Comparison of ENCODE assay signal across 9 mouse cellular contexts in the genomic region with DNA sequence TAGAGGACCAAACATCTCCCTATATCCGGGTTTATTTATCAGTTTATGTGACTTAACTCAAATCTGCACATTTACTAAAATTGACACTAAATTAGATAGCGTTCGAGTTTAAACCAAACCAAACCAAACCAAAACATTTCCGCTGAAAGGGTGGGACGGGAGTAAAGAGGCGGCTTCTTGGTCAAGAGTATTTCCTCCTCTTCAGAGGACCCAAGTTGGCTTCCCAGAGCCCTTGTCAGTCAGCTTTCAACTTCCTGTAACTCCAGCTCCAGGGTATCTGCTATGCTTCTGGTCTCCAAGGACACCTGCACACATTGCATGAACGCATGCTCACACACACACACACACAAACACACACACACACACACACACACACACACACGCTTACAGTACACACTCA.
DNase-seq lines count a peak whose midpoint lies in the region; ATAC-seq and TF ChIP-seq lines count a peak whose summit lies in the region.
"Had no signal": no experiment of that assay in that cellular context is flagged by ENCODE, and none has a peak within 500 bp of the region (broad histone marks: within the 10 kb centered on the region; RNA-seq: fewer than 3 reads in every experiment).

No protein-coding gene starts in this region.

- H3K27ac ChIP-seq in hindbrain, embryonic 15.5 days (replicated peaks), result peak overlapping the region; percentile 60; the same call in 1 of the 2 replicates
- no peak overlapping the region for H3K27ac ChIP-seq in hindbrain, postnatal 0 days
- H3K27ac ChIP-seq in brown adipose tissue, adult 24 weeks (replicated peaks; ENCODE audit: low read depth, low read length), result peak overlapping the region; percentile 94
- peak overlapping the region; percentile 48 for H3K27ac ChIP-seq in lung, postnatal 0 days (ENCODE audit: low read length)

- H3K4me2 ChIP-seq in hindbrain, embryonic 15.5 days, result no peak overlapping the region
- H3K4me2 ChIP-seq in hindbrain, postnatal 0 days (ENCODE audit: low read depth, low read length), result no peak overlapping the region
- H3K4me2 ChIP-seq in lung, postnatal 0 days (replicated peaks; ENCODE audit: low read depth, low read length), result no peak overlapping the region

- H3K9me3 ChIP-seq in hindbrain, embryonic 15.5 days, result no peaks in the 10 kb centered on the region
- H3K9me3 ChIP-seq in hindbrain, postnatal 0 days (ENCODE audit: low read length), result no peaks in the 10 kb centered on the region
- H3K9me3 ChIP-seq in lung, postnatal 0 days (ENCODE audit: low read length), result no peaks in the 10 kb centered on the region

- H3K9ac ChIP-seq in hindbrain, embryonic 15.5 days, result no peak overlapping the region
- no peak overlapping the region for H3K9ac ChIP-seq in hindbrain, postnatal 0 days (replicated peaks; ENCODE audit: low read length)
- no peak overlapping the region for H3K9ac ChIP-seq in lung, postnatal 0 days (replicated peaks; ENCODE audit: low read depth)

- TF ChIP-seq CTCF in hindbrain, postnatal 0 days (IDR thresholded peaks at IDR 0.05; ENCODE audit: low read depth), result no peak
- no peak for TF ChIP-seq CTCF in lung, postnatal 0 days (IDR thresholded peaks at IDR 0.05)

- no peaks in the 10 kb centered on the region for H3K27me3 ChIP-seq in hindbrain, embryonic 15.5 days
- no peaks in the 10 kb centered on the region for H3K27me3 ChIP-seq in hindbrain, postnatal 0 days (ENCODE audit: insufficient read depth, low read length)
- H3K27me3 ChIP-seq in lung, postnatal 0 days (replicated peaks; ENCODE audit: insufficient read depth, low read length), result no peaks in the 10 kb centered on the region

- H3K36me3 ChIP-seq in hindbrain, embryonic 15.5 days, result no peaks in the 10 kb centered on the region
- no peaks in the 10 kb centered on the region for H3K36me3 ChIP-seq in hindbrain, postnatal 0 days (ENCODE audit: insufficient read depth, low read length)
- H3K36me3 ChIP-seq in lung, postnatal 0 days (ENCODE audit: insufficient read depth, low read length), result no peaks in the 10 kb centered on the region

- WGBS in hindbrain, embryonic 15.5 days, result 79% methylated on average over 8 of the region's 8 CpGs
- WGBS in hindbrain, postnatal 0 days, result 80% methylated on average over 8 of the region's 8 CpGs
- 46% methylated on average over 8 of the region's 8 CpGs for WGBS in lung, postnatal 0 days

- no peak for ATAC-seq in hindbrain, embryonic 15.5 days (ENCODE audit: low FRiP score, low read depth)
- ATAC-seq in hindbrain, postnatal 0 days, result no peak
- no peak for ATAC-seq in lung, postnatal 0 days
- no peak for ATAC-seq in inflammation-experienced regulatory T-cells, adult 6 months

- H3K4me3 ChIP-seq in hindbrain, embryonic 15.5 days, result no peak overlapping the region
- H3K4me3 ChIP-seq in hindbrain, postnatal 0 days (ENCODE audit: low read length), result no peak overlapping the region
- H3K4me3 ChIP-seq in brown adipose tissue, adult 24 weeks (ENCODE audit: insufficient read depth, low read depth, low read length), result no peak overlapping the region
- H3K4me3 ChIP-seq in lung, postnatal 0 days (ENCODE audit: low read depth, low read length), result no peak overlapping the region

- H3K4me1 ChIP-seq in hindbrain, embryonic 15.5 days (replicated peaks), result peaks cover 8% of the 10 kb centered on the region
- no peaks in the 10 kb centered on the region for H3K4me1 ChIP-seq in hindbrain, postnatal 0 days (ENCODE audit: insufficient read depth, low read length)
- peaks cover 7% of the 10 kb centered on the region; the same call in 1 of the 2 replicates for H3K4me1 ChIP-seq in brown adipose tissue, adult 24 weeks (ENCODE audit: control insufficient read depth, insufficient read depth, insufficient read length, low read length)
- H3K4me1 ChIP-seq in lung, postnatal 0 days (ENCODE audit: insufficient read depth, low read depth, low read length), result no peaks in the 10 kb centered on the region

- TF ChIP-seq EP300 in lung, postnatal 0 days (IDR thresholded peaks at IDR 0.05), result no peak

- DNase-seq in hindbrain, postnatal 0 days (ENCODE audit: low spot score), result no peak
- DNase-seq in CD4-positive helper T cell, adult 2 months (ENCODE audit: low read depth, low spot score), result peak; percentile 40
- peak; percentile 48 for DNase-seq in lung, postnatal 0 days (ENCODE audit: low spot score)
- DNase-seq in natural killer cell, adult 2 months (ENCODE audit: low spot score in 2 of 2), result no peak
- no peak for DNase-seq in left cerebral cortex, adult 8-10 months (ENCODE audit: low spot score in 2 of 2)
- DNase-seq: gastrocnemius, postnatal 10 days had no signal

Comparison
In these comparisons a context has a peak if more than half of its experiments do, and no peak if none do; other contexts are left out.
1. DNase-seq: peak in CD4-positive helper T cell, adult 2 months (single experiment) and lung, postnatal 0 days (single experiment); none in hindbrain, postnatal 0 days (single experiment), natural killer cell, adult 2 months (0 of 2) and left cerebral cortex, adult 8-10 months (0 of 2).